Mouse (Mus musculus) embryonic stem cell, embryonic (primary cell): ENCODE results near the gene Trak1.

ENCODE experiments used
- CTCF ChIA-PET, 4 experiments: fragments of 300-600 bp in 2 of 4; fragments of 350-600 bp in 2 of 4; sonication (Branson Sonifier 250); formaldehyde crosslinking; loops; one replicate each; lab custom pipeline; 2022; ENCODE audit warnings: inconsistent platforms in 2 of 4; lab: Charles Lee
- POLR2A ChIA-PET, 4 experiments: fragments of 300-600 bp in 2 of 4; fragments of 350-600 bp in 2 of 4; sonication (Branson Sonifier 250); formaldehyde crosslinking; loops; one replicate each; lab custom pipeline; 2022; ENCODE audit warnings: antibody characterized with exemption in 4 of 4, inconsistent platforms in 1 of 4; lab: Charles Lee

The Trak1 gene

GRCm38 (mm10) chr9:121496102-121496501 lies 198.8 kb downstream of the Trak1 start:
- CTCF ChIA-PET: interaction anchor here in 3 of 4 experiments (0.5 to 1.6 kb wide), 6 partner anchors 16 to 1072 kb away, joined by 3 to 7 read pairs (median 3); no protein-coding TSS in a partner anchor
- POLR2A ChIA-PET: interaction anchor here in 1 of 4 experiments (0.6 kb wide), 2 partner anchors 12 to 641 kb away, joined by 3 to 4 read pairs; no protein-coding TSS in a partner anchor

- CTCF ChIA-PET: interaction anchor here in 2 of 4 experiments (0.8 to 1.1 kb wide), 2 partner anchors 10 to 346 kb away, joined by 3 to 8 read pairs; partner anchors contain the start of gene Cck (in 1 of the 2)
These were observed 208.0 kb downstream of the Trak1 start for GRCm38 (mm10) chr9:121505346-121505745.

GRCm38 (mm10) chr9:121506478-121507180 lies 209.3 kb downstream of the Trak1 start:
- POLR2A ChIA-PET: no interaction called here
- CTCF ChIA-PET: interaction anchor here in 1 of 4 experiments (0.9 to 1.0 kb wide), 2 partner anchors 19 to 30 kb away, joined by 3 read pairs; no protein-coding TSS in a partner anchor

More at GRCm38 (mm10) chr9:121505346-121505745, 208.0 kb downstream of the Trak1 start:
- POLR2A ChIA-PET: no interaction called here

GRCm38 (mm10) chr9:121511911-121512310 lies 214.6 kb downstream of the Trak1 start:
- CTCF ChIA-PET: interaction anchor here in 1 of 4 experiments (1.3 kb wide), 1 partner anchor 35 kb away, joined by 3 read pairs; no protein-coding TSS in a partner anchor
- POLR2A ChIA-PET: interaction anchor here in 2 of 4 experiments (0.5 to 0.9 kb wide), 2 partner anchors 17 to 39 kb away, joined by 3 to 4 read pairs; partner anchors contain the start of gene Cck (in 1 of the 2)

GRCm38 (mm10) chr9:121514462-121514861 lies 217.2 kb downstream of the Trak1 start:
- ChIA-PET POLR2A (no interaction called here), CTCF (interaction anchor here in 2 of 4 experiments (0.6 kb wide), 2 partner anchors 26 to 52 kb away, joined by 3 read pairs; no protein-coding TSS in a partner anchor)

DNA sequence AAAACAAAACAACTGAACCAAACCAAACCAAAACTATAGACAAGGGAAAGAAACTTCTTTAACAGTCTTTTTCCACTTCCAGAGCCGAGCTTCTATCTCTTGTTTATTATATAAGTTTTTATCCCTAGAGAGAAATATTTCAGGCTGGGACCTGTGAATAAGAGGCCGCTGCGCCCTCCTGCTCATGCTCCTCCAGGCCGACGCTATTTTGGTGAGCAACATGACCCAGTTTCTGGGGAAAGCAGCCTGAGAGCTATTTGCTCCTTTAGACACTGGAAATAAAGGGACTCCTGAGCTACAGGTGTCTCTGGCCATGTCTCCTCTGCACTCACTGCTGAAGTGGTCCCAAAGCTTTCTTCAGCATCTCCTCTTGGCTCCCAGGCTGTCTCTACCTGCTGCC lies 222.7 kb downstream of the Trak1 start:
- ChIA-PET POLR2A (interaction anchor here in 1 of 4 experiments (0.6 to 0.7 kb wide), 2 partner anchors 53 to 790 kb away, joined by 3 to 6 read pairs; no protein-coding TSS in a partner anchor), CTCF (interaction anchor here in 1 of 4 experiments (0.8 kb wide), 1 partner anchor 85 kb away, joined by 5 read pairs; no protein-coding TSS in a partner anchor)
